In the genomic region with DNA sequence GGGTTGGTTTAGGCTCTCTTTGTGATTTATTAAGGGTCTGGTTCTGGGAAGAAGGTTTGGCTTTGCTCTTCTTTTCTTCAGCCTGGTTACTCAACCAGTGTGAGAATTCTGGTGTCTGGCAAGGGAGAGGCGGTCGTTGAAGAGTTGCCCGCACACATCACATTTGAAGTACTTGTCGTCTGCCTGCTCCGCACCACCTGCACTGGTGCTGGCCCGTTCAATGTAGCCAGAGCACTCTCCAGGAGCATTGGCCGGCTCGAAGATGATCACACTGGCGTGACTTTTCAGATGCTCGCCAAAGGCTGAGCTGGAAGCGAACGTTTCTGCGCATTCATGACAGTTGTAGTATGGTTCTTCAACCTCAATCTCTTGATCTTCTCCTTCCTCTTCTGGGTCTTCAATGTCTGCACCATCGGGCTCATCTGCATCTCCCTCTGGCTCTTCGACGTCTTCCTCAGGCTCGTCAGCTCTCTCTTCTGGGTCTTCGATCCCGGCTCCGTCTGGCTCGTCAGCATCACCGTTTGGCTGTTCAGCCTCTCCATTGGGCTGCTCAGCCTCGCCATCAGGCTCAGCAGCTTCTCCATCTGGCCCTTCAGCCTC, we compare ENCODE assay signal across 30 mouse cellular contexts. TPM values are rescaled to one million over a fixed set of nuclear protein-coding genes. Genes with fewer than 3 reads are reported as not detected.
DNase-seq lines count a peak whose midpoint lies in the region; ATAC-seq lines count a peak whose summit lies in the region.
"Had no signal": no experiment of that assay in that cellular context is flagged by ENCODE, and none has a peak within 500 bp of the region (broad histone marks: within the 10 kb centered on the region; RNA-seq: fewer than 3 reads in every experiment).

No protein-coding gene starts in this region.

- peaks cover 78% of the 10 kb centered on the region for H3K36me3 ChIP-seq in heart, embryonic 10.5 days
- H3K36me3 ChIP-seq in midbrain, embryonic 11.5 days (ENCODE audit: control insufficient read depth, insufficient read depth, low read length): peaks cover 8% of the 10 kb centered on the region; the same call in 1 of the 2 replicates
- peaks cover 71% of the 10 kb centered on the region for H3K36me3 ChIP-seq in midbrain, embryonic 10.5 days

- ATAC-seq in cerebellum, adult (ENCODE audit: insufficient number of reproducible peaks, low FRiP score, low TSS enrichment): no peak
- ATAC-seq in midbrain, embryonic 11.5 days (ENCODE audit: low FRiP score): no peak
- ATAC-seq: forebrain, embryonic 15.5 days; Patski had no signal

- H3K27me3 ChIP-seq in heart, embryonic 10.5 days (ENCODE audit: insufficient read depth, poor library complexity, severe bottlenecking): no peaks in the 10 kb centered on the region
- H3K27me3 ChIP-seq in midbrain, embryonic 11.5 days (ENCODE audit: control insufficient read depth, insufficient read depth, low read length): no peaks in the 10 kb centered on the region
- H3K27me3 ChIP-seq in midbrain, embryonic 10.5 days (ENCODE audit: low read depth, poor library complexity, severe bottlenecking): no peaks in the 10 kb centered on the region
- H3K27me3 ChIP-seq: CH12.LX; embryonic facial prominence, embryonic 12.5 days; embryonic facial prominence, embryonic 15.5 days; forebrain, embryonic 12.5 days; forebrain, embryonic 15.5 days; heart, embryonic 13.5 days; hindbrain, embryonic 12.5 days; hindbrain, embryonic 15.5 days; Patski had no signal

- no peak overlapping the region for H3K27ac ChIP-seq in heart, embryonic 10.5 days
- no peak overlapping the region for H3K27ac ChIP-seq in midbrain, embryonic 11.5 days (ENCODE audit: low read depth, low read length)
- H3K27ac ChIP-seq in midbrain, embryonic 10.5 days (replicated peaks): no peak overlapping the region
- H3K27ac ChIP-seq: embryonic facial prominence, embryonic 12.5 days; embryonic facial prominence, embryonic 15.5 days; forebrain, embryonic 12.5 days; forebrain, embryonic 15.5 days; heart, embryonic 13.5 days; hindbrain, embryonic 12.5 days; hindbrain, embryonic 15.5 days had no signal

- no peaks in the 10 kb centered on the region for H3K4me1 ChIP-seq in heart, embryonic 10.5 days
- H3K4me1 ChIP-seq in midbrain, embryonic 11.5 days (ENCODE audit: control insufficient read depth, insufficient read depth, low read length): no peaks in the 10 kb centered on the region
- H3K4me1 ChIP-seq in midbrain, embryonic 10.5 days: no peaks in the 10 kb centered on the region
- H3K4me1 ChIP-seq: embryonic facial prominence, embryonic 12.5 days; embryonic facial prominence, embryonic 15.5 days; forebrain, embryonic 12.5 days; forebrain, embryonic 15.5 days; heart, embryonic 13.5 days; hindbrain, embryonic 12.5 days; hindbrain, embryonic 15.5 days had no signal

- no peak overlapping the region for H3K4me3 ChIP-seq in heart, embryonic 10.5 days
- H3K4me3 ChIP-seq in midbrain, embryonic 11.5 days (ENCODE audit: low read depth, low read length): no peak overlapping the region
- H3K4me3 ChIP-seq in midbrain, embryonic 10.5 days: no peak overlapping the region
- H3K4me3 ChIP-seq: embryonic facial prominence, embryonic 12.5 days; embryonic facial prominence, embryonic 15.5 days; forebrain, embryonic 12.5 days; forebrain, embryonic 15.5 days; heart, embryonic 13.5 days; hindbrain, embryonic 12.5 days; hindbrain, embryonic 15.5 days had no signal

- peaks cover 7% of the 10 kb centered on the region; the same call in 1 of the 2 replicates for H3K9me3 ChIP-seq in heart, embryonic 10.5 days
- no peaks in the 10 kb centered on the region for H3K9me3 ChIP-seq in midbrain, embryonic 11.5 days (ENCODE audit: control insufficient read depth, low read length)
- H3K9me3 ChIP-seq in midbrain, embryonic 10.5 days (replicated peaks): peaks cover 8% of the 10 kb centered on the region
- H3K9me3 ChIP-seq: embryonic facial prominence, embryonic 15.5 days; forebrain, embryonic 12.5 days; forebrain, embryonic 15.5 days; G1E; hindbrain, embryonic 15.5 days had no signal

- peak; percentile 52 to 53 for DNase-seq in cerebellum, postnatal 14 days
- DNase-seq in heart, embryonic 10.5 days (ENCODE audit: low spot score): peak; percentile 70
- no peak for DNase-seq in heart, postnatal 36 days
- peak; percentile 68 for DNase-seq in midbrain, embryonic 11.5 days (ENCODE audit: low spot score, missing footprints)
- DNase-seq in midbrain, embryonic 10.5 days (ENCODE audit: low spot score): no peak
- DNase-seq in right cerebral cortex, postnatal 36 days (ENCODE audit: low spot score in 2 of 2): no peak
- DNase-seq: adrenal gland, postnatal 10 days; adrenal gland, postnatal 36 days; B cell, adult 2 months; cerebellum, adult 11 months; cerebellum, adult 8-10 months; cerebellum, postnatal 25 days; gastrocnemius, postnatal 10 days; gastrocnemius, postnatal 36 days; heart, postnatal 14 days had no signal

- H3K9ac ChIP-seq in midbrain, embryonic 11.5 days (ENCODE audit: low read length): no peak overlapping the region
- H3K9ac ChIP-seq: embryonic facial prominence, embryonic 12.5 days; embryonic facial prominence, embryonic 15.5 days; forebrain, embryonic 12.5 days; forebrain, embryonic 15.5 days; heart, embryonic 13.5 days; hindbrain, embryonic 12.5 days; hindbrain, embryonic 15.5 days had no signal

- H3K4me2 ChIP-seq in midbrain, embryonic 11.5 days: no peak overlapping the region
- H3K4me2 ChIP-seq: embryonic facial prominence, embryonic 12.5 days; embryonic facial prominence, embryonic 15.5 days; forebrain, embryonic 12.5 days; forebrain, embryonic 15.5 days; heart, embryonic 13.5 days; hindbrain, embryonic 12.5 days; hindbrain, embryonic 15.5 days had no signal

- WGBS in heart, embryonic 10.5 days: 91% methylated on average over 23 of the region's 23 CpGs
- WGBS in midbrain, embryonic 11.5 days: 93% methylated on average over 23 of the region's 23 CpGs
- 93% methylated on average over 23 of the region's 23 CpGs for WGBS in midbrain, embryonic 10.5 days

- intact Hi-C loops in heart, postnatal 36 days (cut with DNase I): no loop called here

RNA-seq across cellular contexts. Expression of a gene that starts 11.3 kb away (rescaled TPM):
- polyA plus RNA-seq in heart, embryonic 10.5 days (2016; fragmentation: Nextera tagmentation; extraction: Ambion mirVana): 9.4 and 17.2 TPM in 2 replicates
- total RNA-seq in heart, postnatal 36 days (2021): 1 to 10 TPM; 3.7 to 4.6 TPM
- polyA plus RNA-seq in midbrain, embryonic 11.5 days (2014; fragmentation: Nextera tagmentation; extraction: Ambion mirVana): 0.93 and 1.6 TPM in 2 replicates
- polyA plus RNA-seq in midbrain, embryonic 10.5 days (2016; fragmentation: Nextera tagmentation; extraction: Ambion mirVana): 0.48 and 0.86 TPM in 2 replicates
- total RNA-seq: CH12.LX; common myeloid progenitor, adult 5-6 weeks; granulocyte monocyte progenitor cell, adult 5-6 weeks; hematopoietic stem cell, adult 5-6 weeks had no signal
- polyA plus RNA-seq: G1E had no signal

RNA-seq across cellular contexts. Expression of a gene that starts 22.7 kb away (rescaled TPM):
- 198 and 307 TPM in 2 replicates for polyA plus RNA-seq in heart, embryonic 10.5 days (2016; fragmentation: Nextera tagmentation; extraction: Ambion mirVana)
- total RNA-seq in heart, postnatal 36 days (2021): 10 to 100 TPM in 1 of 2 experiments, 1 to 10 TPM in 1; 7.6 to 11.3 TPM
- 85.3 and 90.1 TPM in 2 replicates for polyA plus RNA-seq in midbrain, embryonic 11.5 days (2014; fragmentation: Nextera tagmentation; extraction: Ambion mirVana)
- polyA plus RNA-seq in midbrain, embryonic 10.5 days (2016; fragmentation: Nextera tagmentation; extraction: Ambion mirVana): 86.6 and 95.0 TPM in 2 replicates
- total RNA-seq: CH12.LX; common myeloid progenitor, adult 5-6 weeks; hematopoietic stem cell, adult 5-6 weeks had no signal

RNA-seq across cellular contexts. Expression of a gene that starts 22.9 kb away (rescaled TPM):
- 11.4 and 20.7 TPM in 2 replicates for polyA plus RNA-seq in heart, embryonic 10.5 days (2016; fragmentation: Nextera tagmentation; extraction: Ambion mirVana)
- total RNA-seq in heart, postnatal 36 days (2021): under 1 TPM; 0.08 to 0.17 TPM
- 10.2 and 10.7 TPM in 2 replicates for polyA plus RNA-seq in midbrain, embryonic 11.5 days (2014; fragmentation: Nextera tagmentation; extraction: Ambion mirVana)
- polyA plus RNA-seq in midbrain, embryonic 10.5 days (2016; fragmentation: Nextera tagmentation; extraction: Ambion mirVana): 7.7 and 10.8 TPM in 2 replicates
- total RNA-seq: CH12.LX; common myeloid progenitor, adult 5-6 weeks; granulocyte monocyte progenitor cell, adult 5-6 weeks; heart, adult 8-10 months had no signal

Comparison
In these comparisons a context has a peak if more than half of its experiments do, and no peak if none do; other contexts are left out.
1. DNase-seq: peak in cerebellum, postnatal 14 days (2 of 2), heart, embryonic 10.5 days (single experiment) and midbrain, embryonic 11.5 days (single experiment); none in heart, postnatal 36 days (0 of 2), midbrain, embryonic 10.5 days (single experiment) and right cerebral cortex, postnatal 36 days (0 of 2).